Mouse (Mus musculus) retina, postnatal 7 days (tissue): Measurements from ENCODE around the gene Gcnt3.
"Not testable (repeated sequence)": the region's sequence is repeated elsewhere in the genome, so short reads cannot be mapped to it uniquely, and the experiment has no call there.

Source experiments
- DNase-seq: peaks from one replicate; pipeline ENCODE4 v3.0.0-alpha.2; 2012; ENCODE audit warnings: low read depth, low spot score

Gene Gcnt3

DNA sequence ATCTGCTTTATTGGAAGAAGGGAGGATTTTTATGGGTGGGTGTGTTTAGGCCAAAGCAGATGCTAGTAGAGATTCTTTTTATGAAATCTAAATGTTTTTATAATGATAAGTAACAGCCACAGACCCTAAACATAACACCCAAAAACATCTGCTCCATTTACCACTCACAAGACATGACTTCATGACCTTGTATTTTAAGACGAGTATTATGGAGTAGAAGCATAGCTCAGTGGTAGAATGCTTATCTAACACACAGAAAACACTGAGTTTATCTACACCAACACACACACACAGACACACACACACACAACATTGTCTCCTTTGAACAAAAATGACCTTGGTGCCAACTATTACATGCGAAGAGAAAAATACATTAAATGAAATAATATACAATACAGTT lies 7.0 kb upstream of the Gcnt3 start:
- DNase-seq, result no peak

DNA sequence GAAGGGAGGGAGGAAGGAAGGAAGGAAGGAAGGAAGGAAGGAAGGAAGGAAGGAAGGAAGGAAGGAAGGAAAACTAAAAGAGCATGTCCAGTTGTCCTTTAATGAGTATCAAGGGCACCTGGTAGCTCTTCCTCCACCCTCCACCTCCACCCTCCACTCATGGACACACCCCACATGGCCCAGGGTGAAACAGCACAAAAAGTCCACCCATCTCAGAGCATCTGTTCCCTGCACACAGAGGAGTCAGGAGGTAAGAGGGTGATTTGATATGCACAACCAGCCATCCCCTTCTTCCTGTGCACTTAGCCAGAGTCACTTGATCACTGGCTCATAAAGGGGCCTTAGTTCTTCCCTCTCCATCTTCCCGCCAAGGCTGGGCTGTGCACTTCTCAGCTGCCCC lies 5.0 kb upstream of the Gcnt3 start:
- no peak for DNase-seq

DNA sequence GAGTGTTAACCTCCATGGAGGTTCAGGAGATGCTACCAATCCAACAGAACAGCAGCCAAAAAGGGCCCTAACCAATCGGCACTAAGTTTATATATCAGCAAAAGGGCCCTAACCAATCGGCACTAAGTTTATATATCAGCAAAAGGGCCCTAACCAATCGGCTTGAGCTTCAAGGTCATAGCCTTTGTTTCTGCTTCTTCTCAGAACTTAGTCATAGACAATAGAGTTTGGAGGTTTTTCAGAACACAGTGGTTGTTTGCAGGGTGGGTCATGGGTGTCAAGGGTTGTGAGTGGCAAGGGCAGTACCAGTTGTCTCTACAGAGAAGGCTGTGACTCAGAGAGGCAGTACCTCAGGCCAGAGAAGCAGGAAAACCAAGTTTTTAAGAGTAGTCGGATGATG lies 4.2 kb upstream of the Gcnt3 start:
- DNase-seq, result no peak

DNA sequence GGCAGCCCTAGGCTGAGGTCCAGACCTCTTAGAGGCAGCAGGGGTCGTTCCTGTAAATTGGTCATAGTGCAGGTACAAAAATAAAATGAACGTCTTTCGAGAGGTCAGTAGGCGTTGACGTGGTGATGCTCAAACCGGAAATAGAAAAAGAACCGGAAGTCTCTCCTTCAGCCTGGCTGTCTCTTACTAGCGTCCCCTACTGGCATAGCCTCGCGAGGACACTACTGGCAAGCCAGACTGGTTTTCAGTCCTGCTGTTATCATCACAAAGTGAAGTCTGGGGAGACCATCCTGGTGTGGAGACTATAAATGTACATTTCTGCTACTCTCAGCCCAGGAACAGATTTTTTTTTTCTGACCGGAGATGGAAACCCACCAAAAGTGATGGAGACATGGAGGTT lies 2.7 kb upstream of the Gcnt3 start:
- no peak for DNase-seq

DNA sequence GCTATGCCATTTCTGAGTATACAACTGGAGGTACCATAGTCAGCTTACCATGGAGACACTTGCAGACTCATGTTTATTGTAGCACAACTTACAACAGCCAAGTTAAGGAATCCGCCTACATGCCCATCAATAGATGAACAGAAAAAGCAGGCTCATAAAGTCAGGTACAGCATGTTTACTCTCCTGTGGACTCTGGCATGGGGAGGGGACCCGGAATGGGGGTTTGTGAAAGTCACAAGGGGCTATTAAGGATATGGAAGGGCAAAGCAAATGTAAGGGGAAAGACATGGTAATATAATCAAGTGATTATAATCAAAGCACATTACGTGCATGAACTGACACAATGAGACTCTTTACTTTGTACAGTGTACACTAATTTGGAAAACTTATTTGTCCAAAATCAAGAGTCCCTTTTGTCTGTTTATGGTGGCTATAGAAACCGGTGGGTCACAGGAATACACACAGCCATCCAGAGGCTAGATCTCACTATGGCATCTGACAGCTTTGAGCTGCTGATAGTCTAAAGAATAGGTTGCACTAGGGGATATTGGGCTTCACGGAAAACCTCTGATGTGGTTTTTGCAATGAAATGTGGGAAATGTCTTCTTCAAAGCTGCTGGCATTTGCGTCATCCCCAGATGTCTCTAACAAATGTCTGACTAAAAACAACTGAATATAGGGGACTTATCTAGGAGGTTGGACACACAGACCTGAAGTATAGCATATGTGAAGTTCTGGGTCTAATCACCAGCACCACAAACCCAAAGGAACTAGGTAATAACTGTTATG lies 1.9 kb upstream of the Gcnt3 start:
- DNase-seq, result no peak

DNA sequence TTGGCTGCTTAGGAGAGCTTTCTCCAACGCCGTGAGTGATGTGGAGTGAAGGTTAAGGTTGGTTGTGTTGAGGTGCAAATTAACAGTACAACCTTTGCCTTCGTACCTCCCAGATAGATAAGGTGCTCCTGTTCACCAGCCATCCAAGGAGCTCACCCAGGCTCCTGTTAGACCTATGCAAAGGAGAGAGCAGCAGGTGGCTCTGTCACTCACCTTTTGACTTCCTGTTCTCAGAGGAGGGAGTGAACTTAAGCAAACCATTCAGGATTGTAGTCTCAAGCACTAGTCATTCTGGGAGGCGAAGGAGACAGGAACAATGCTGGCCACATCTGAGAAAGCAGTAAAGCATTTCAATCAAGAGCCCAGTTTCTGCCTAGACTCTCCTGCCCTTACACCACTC lies 1.2 kb downstream of the Gcnt3 start:
- no peak for DNase-seq

DNA sequence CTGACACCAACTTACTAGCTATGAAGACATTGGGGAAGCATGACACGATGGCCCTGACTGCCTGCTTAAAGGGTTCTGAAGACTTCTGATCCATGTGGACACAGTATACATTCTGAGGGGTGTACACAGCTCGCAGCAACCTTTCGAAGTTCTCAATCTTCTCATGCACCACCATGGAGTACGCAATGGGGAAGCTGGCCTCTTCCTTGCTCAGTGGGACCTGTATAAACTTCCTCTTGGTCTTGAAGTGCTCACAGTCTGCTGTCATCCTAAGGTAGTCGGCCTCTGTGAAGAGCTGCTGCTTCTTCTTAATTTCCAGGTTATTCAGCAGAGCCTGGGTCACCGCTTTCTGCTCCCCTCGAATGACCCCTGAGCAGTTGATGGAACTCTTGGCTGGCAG lies 3.2 kb downstream of the Gcnt3 start:
- no peak for DNase-seq

DNA sequence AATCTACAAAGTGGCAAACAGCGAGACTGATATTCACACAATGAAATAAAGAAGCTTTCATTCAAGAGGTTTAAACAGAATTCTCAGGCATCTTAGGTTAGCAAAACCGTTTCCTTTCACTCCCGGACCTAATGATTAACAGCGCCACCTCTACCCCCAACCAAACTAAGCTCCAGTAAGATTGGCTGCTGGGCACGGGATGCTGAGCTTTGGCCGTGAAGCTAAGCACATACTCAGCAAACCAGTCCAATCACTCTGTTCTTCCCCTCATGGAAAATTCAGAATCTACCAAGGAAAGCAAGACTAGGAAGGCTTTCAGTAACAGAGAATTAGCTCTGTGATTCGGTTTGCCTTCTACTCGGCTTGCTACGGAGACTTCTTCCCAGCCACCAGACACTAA lies 4.8 kb downstream of the Gcnt3 start:
- DNase-seq, result no peak

DNA sequence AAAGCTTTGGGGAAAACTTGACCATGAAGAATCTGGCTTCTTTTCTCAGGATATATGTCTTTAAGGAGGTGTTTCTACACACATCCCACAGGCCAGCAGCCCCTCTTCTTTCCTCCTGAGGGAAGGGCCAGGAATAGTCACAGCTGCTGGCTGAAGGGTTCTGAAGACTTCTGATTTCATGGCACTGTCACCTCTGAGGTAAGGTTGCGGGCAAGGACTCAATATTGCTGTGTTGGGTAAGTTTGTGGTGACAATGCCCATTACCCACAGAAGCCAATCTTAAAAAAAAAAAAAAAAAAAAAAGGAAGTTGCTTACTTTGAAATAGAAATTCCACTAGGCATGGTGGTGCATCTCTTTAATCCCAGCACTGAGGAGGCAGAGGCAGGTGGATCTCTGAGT lies 5.7 kb downstream of the Gcnt3 start:
- DNase-seq, result no peak

DNA sequence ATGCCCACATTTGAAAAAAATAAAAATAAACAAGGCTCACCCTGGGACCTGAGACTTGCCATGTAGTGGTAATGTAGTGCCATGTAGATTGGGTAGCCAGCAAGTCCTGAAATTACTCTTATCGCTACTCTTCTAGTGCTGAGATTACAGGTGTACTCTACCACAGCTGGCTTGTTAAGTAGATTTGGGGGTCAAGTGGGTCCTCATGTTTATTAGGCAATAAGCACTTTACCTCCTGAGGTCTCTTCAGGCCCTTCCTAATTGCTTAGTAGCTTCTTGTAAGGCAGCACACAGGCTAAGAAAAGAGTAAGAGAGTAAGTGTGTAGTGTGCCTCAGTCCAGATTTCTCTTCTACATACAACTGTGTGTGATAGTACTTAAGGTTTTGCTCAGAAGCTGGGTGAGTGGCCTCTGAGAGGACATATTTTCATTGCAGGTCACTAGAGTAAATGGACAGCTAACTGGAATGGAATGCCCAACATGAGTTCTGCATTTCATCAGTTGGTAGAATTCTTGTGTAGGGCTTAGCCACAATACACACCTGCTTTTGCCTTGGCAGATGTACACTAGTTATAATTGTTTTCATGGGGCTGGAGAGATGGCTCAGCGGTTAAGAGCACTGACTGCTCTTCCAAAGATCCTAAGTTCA lies 12.4 kb downstream of the Gcnt3 start:
- no peak for DNase-seq

DNA sequence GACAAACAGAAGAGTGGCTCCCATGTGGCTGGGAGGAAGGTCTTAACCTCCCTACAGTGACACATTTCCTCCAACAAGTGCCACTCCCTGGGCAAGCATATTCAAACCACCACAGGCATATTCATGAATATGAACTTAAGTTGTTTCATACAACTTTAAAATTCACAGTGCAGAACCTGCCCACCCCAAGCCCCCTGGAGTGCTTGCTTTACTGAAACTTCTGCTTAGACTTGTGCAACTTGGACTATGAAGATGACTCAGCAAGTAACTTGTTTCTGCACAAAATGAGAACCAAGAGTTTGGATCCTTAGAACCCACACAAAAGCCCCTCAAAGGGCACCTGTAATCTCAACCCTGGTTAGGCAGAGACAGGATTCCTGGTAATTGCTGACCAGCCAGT lies 13.2 kb downstream of the Gcnt3 start:
- DNase-seq, result no peak

DNA sequence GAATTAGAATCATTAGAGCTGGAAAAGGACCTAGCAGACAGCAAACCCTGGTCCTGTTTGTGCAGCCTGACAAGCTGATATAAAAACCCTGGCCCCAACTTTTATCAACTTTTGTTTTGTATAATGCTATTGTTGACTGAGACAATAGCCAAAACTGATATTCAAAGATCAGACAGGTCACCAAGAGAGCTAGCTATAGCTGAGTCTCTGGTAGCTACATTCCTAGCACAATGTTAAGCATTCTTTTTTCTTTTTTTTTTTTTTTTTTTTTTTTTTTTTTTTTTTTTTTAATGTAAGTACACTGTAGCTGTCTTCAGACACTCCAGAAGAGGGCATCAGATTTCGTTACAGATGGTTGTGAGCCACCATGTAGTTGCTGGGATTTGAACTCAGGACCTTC lies 14.3 kb downstream of the Gcnt3 start:
- DNase-seq, result not testable (repeated sequence)

DNA sequence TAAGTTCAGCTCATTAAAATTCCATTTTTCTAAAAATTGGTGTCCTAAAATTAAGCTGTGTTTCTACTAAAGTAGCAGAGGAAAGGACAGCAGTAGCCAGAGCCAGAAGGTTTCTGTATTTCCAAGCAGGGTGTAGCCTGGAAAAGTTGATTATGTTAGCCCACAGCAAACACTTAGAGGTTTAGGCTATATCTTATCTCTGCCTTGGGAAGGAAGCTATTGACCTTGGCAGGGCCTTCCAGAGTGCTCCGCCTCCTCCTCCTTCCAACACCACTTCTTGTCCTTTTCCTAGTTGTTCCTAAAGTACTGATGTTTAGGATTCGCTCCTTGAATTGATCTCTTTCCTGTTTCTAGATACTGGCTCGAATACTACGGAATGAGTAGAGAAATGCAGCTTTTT lies 15.8 kb downstream of the Gcnt3 start:
- no peak for DNase-seq

DNA sequence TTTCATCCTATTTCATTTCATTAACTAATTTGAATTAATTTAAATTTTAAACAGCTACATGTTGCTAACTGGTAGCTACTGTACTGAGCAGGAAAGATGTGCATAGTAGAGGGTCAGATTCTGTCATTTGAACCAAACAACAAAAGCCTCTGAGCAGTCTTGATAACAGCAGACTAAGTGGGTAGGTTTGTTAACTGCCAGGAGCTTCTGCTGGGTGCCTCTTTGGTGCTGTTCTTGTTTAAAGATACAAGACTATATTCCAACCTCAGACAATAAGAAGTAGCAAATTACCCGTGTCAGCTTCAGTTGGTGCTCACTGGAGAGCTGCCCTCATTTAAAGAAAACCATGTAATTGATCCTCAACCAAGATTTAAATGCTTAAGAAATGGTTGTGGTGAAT lies 16.3 kb downstream of the Gcnt3 start:
- DNase-seq, result no peak

DNA sequence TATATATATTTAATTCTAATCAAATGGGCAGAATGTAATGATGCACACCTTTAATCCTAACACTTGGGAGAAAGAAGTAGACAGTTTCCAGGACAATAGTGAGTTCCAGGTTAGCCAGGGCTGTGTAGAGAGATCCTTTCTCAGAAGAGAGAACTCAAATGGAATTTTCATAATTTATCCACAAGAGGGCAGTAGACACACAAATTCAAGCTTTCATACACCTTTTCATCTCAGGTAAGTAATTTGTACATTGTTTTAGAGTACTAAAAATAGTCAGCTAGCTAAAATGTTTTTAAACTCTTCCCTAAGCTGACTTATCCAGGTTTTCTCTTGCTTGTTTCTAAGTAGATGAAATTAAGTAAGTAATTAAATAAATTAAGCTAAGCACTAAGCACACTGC lies 19.0 kb downstream of the Gcnt3 start:
- no peak for DNase-seq

DNA sequence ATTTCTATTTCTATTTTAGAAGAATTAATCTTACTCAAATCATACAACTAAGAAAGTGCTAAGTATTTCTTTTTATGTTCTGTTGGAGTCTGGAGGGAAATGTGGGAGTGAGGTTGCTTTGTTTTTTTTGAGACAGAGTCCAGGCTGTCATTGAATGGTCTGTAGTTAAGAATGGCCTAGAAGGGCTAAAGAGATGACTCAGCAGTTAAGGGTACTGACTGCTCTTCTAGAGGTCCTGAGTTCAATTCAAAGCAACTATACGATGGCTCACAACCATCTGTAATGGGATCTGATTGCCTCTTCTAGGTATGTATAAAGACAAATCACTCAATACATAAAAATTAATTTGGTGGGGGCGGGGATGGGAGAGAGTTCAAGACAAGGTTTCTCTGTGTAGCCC lies 22.3 kb downstream of the Gcnt3 start:
- DNase-seq, result no peak

DNA sequence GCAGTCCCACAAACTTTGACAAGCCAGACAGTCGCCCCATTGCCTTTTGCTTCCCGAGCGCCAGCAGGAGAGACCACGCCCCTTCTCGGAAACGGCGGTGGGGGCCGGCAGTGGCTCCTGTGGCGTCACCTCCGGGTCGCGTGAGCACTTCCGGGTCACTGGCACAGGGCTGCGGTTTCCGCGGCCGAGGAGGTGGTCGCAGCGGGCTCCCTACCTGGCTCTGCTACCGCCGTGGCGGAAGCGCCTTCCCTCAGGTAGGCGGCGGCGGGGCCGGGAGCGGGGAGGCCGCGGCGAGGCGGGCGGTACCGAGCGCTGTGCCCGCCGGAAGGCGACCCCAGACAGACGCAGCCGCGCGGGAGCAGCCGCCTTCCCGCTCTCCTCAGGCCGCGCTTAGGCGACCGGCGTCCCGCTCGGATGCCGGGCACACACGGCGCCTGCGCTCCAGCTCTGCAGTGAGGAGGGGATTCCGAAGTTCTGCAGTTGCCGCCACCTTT lies 25.4 kb downstream of the Gcnt3 start, which contains the start of gene Gtf2a2:
Gene Gtf2a2, plus strand, starts transcription at position 143 of the 494 bp plus-strand sequence.
- peak; percentile 82 for DNase-seq

DNA sequence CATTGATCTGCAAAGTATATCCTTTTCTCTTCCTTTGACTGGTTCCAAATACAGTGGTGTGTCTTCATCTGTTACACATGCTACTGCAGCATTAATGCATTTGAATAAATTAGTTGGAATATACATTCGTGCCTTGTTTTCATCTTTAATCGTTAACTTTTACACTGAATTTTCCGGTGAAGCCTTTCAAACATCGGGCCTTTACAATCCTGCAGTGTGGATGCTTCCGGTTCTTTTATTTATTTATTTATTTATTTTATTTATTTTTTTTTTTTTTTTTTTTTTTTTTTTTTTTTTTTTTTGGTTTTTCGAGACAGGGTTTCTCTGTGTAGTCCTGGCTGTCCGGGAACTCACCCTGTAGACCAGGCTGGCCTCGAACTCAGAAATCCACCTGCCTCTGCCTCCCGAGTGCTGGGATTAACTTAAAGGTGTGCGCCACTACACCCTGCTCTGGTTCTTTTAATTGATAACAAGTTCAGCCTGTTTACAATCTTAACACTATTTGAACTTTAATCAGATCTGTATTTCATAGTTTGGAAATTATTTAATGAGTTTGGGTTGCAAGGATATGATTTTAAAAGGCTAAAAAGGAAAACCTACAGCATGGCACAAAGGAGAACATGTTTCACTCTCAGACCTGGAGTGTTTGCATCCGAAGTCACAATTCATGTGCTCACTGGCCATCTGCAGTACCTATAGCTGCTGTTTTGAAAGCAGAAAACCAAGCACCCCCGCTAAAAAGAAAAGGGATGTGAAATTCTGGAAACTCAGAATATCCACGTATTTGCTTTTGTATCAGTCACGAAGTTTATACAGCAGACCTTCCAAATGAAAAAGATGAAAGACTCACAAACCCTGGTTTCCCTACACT lies 26.1 kb downstream of the Gcnt3 start:
- DNase-seq, result no peak

DNA sequence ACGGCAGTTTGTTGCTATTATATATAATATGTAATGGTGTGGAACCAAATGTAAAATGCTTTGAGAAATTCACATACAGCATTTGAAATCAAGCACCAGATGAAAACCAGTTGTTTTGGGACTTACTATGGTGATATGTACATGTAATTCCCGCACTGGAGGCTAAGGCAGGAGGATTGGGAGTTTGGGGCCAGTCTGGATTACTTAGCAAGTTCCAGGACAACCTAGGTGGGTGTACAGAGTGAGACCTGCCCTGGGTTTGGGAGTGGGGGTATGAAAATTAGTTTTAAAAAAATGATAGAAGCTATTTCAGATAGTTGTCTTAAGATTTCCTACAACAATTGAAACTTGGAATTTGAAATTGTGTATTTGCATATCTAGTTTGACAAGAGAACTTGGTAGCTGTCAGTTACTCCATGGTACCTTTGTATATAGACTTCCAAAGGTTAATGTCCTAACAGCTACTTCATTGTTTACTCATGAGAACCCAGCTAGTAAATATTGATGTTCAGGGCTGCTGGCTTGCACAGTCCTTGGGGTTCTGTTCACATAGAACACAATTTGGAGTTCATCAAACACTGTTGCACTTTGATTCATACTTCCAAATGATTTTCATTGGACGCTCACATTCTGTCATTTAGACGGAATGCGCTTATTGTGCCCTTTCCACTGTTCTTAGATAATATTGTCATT lies 27.0 kb downstream of the Gcnt3 start:
- DNase-seq, result no peak

DNA sequence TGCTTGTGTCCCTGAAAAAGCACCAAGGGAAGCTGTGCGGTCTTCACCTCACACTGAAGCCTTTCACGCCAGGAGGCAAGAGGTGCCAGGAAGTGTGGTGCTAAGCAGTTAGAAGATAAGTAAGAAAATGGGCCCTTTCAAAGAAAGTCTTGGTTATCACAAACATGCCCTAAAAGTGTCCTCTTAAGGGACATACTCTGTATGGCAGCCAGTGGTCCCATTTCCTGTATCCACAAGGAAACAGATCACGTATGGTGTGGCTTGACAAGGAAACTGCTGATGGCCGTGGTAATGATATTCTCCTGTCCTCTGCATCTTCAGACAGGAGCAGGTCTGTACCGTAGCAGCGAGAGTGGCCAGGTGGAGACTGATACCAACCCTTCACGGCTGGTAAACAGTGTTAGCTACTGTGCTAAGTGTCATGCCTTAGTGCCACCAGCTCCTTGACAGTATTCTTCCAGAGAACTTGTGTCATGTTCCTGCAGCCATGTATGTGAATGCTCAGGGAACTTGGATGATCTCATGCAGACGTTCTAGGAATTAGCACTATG lies 28.1 kb downstream of the Gcnt3 start:
- no peak for DNase-seq

DNA sequence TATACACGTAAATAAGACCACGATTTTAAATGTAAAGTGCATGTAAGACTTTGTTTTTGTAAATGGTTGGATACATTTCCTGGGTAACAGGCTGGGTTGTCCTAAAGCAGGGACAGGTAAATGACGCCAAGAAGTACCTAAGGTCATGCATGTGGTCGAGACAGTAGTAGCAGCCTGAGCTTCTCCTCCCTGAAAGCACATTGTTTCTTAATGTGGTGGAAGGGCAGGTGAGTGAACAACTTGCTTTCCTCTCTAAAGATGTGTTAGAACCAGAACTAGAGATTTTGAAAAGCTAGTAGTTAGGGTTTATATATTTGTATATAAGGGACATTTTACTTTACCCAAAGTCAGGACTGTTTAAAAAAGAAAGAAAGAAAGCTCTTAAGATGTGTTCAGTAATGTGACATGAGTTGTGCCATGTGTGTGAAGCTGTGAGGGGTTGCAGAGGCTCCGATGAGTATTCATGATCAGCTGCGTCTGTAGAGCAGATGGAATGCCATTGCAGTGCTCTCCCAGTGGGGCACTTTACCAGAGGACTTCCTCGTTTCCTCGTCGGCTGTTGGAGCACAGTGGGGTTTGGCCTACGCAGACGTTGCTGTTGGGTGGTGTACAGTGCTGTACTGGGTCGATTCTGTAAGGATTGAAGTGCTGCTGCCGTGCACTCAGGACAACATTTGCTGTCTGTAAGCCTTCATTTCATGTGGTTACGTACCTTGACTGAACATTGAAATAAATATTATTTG lies 30.2 kb downstream of the Gcnt3 start:
- no peak for DNase-seq
